Mouse (Mus musculus) erythroblast, embryonic 14.5 days (primary cell): ENCODE measurements at regions not wholly inside any gene's neighbourhood (a gene's known extent, or its start where the extent isn't known, plus 50 kb on each side); places are given as distances from the start of the nearest gene placed in this dataset.

Source experiments
- H3K27me3 ChIP-seq: 2 replicates; pipeline ENCODE4 v1.6.1; 2012; ENCODE audit warnings: inconsistent platforms; ENCODE audit not compliant: control insufficient read depth
- H3K36me3 ChIP-seq: 2 replicates; pipeline ENCODE4 v1.6.1; 2012; ENCODE audit warnings: mild to moderate bottlenecking, inconsistent platforms; ENCODE audit not compliant: control insufficient read depth
- H3K4me1 ChIP-seq: 2 replicates; pipeline ENCODE4 v1.6.1; 2012; ENCODE audit warnings: inconsistent platforms; ENCODE audit not compliant: control insufficient read depth
- H3K4me3 ChIP-seq: replicated peaks from 2 replicates; pipeline ENCODE3; 2012; ENCODE audit warnings: moderate library complexity, mild to moderate bottlenecking, inconsistent platforms
- H3K9me3 ChIP-seq: 2 replicates; pipeline ENCODE4 v1.6.1; 2012; ENCODE audit warnings: low read length, inconsistent platforms, mixed read lengths; ENCODE audit not compliant: control insufficient read depth
- GATA1 ChIP-seq: IDR thresholded peaks from 2 replicates; pipeline ENCODE4 v1.6.1; 2012; ENCODE audit warnings: low read length, inconsistent platforms, mixed read lengths
- TAL1 ChIP-seq: IDR thresholded peaks from 3 replicates; pipeline ENCODE4 v1.6.1; 2012; ENCODE audit warnings: low read length, inconsistent platforms, mixed read lengths

GRCm38 (mm10) chr14:76797518-76797917, 239.1 kb upstream of the Ccdc122 start:
- Histone ChIP-seq H3K4me1 (no peaks in the 10 kb centered on the region), H3K4me3 (no peak overlapping the region), H3K36me3 (no peaks in the 10 kb centered on the region), H3K9me3 (no peaks in the 10 kb centered on the region), H3K27me3 (no peaks in the 10 kb centered on the region)
- TF ChIP-seq TAL1 (no peak), GATA1 (no peak)

- Histone ChIP-seq H3K9me3 (no peaks in the 10 kb centered on the region), H3K36me3 (no peaks in the 10 kb centered on the region), H3K4me1 (no peaks in the 10 kb centered on the region), H3K27me3 (no peaks in the 10 kb centered on the region), H3K4me3 (no peak overlapping the region)
- TF ChIP-seq GATA1 (no peak), TAL1 (no peak)
Measured at GRCm38 (mm10) chr14:76791811-76792571, 235.3 kb upstream of the Serp2 start.

- no peak for TF ChIP-seq TAL1
- no peak for TF ChIP-seq GATA1
- H3K27me3 ChIP-seq = no peaks in the 10 kb centered on the region
- H3K4me3 ChIP-seq = no peak overlapping the region
- H3K36me3 ChIP-seq = no peaks in the 10 kb centered on the region
- H3K9me3 ChIP-seq = no peaks in the 10 kb centered on the region
- H3K4me1 ChIP-seq = no peaks in the 10 kb centered on the region
Measured at GRCm38 (mm10) chr14:76789376-76789775, 232.7 kb upstream of the Serp2 start.

GRCm38 (mm10) chr14:76787601-76788000, 230.9 kb upstream of the Serp2 start:
- no peak for TF ChIP-seq TAL1
- no peak for TF ChIP-seq GATA1
- Histone ChIP-seq H3K27me3 (no peaks in the 10 kb centered on the region), H3K36me3 (no peaks in the 10 kb centered on the region), H3K4me1 (no peaks in the 10 kb centered on the region), H3K9me3 (no peaks in the 10 kb centered on the region), H3K4me3 (no peak overlapping the region)

GRCm38 (mm10) chr14:76786214-76786613, 229.5 kb upstream of the Serp2 start:
- no peak overlapping the region for H3K4me3 ChIP-seq
- H3K9me3 ChIP-seq = no peaks in the 10 kb centered on the region
- H3K36me3 ChIP-seq = no peaks in the 10 kb centered on the region
- no peaks in the 10 kb centered on the region for H3K27me3 ChIP-seq
- no peak for TF ChIP-seq GATA1
- TF ChIP-seq TAL1 = no peak
- H3K4me1 ChIP-seq = no peaks in the 10 kb centered on the region

- Histone ChIP-seq H3K36me3 (no peaks in the 10 kb centered on the region), H3K27me3 (no peaks in the 10 kb centered on the region), H3K4me1 (no peaks in the 10 kb centered on the region), H3K4me3 (no peak overlapping the region), H3K9me3 (no peaks in the 10 kb centered on the region)
- TF ChIP-seq TAL1 (no peak), GATA1 (no peak)
Measured at GRCm38 (mm10) chr14:76781524-76781880, 224.8 kb upstream of the Serp2 start.

GRCm38 (mm10) chr14:76780572-76781523, 224.2 kb upstream of the Serp2 start:
- H3K4me3 ChIP-seq = no peak overlapping the region
- TF ChIP-seq GATA1 (no peak), TAL1 (no peak)
- no peaks in the 10 kb centered on the region for H3K4me1 ChIP-seq
- H3K9me3 ChIP-seq = no peaks in the 10 kb centered on the region
- H3K36me3 ChIP-seq = no peaks in the 10 kb centered on the region
- no peaks in the 10 kb centered on the region for H3K27me3 ChIP-seq

- TF ChIP-seq TAL1 (no peak), GATA1 (no peak)
- Histone ChIP-seq H3K4me3 (no peak overlapping the region), H3K27me3 (no peaks in the 10 kb centered on the region), H3K9me3 (no peaks in the 10 kb centered on the region), H3K4me1 (no peaks in the 10 kb centered on the region), H3K36me3 (no peaks in the 10 kb centered on the region)
Measured at GRCm38 (mm10) chr14:76778541-76779399, 222.1 kb upstream of the Serp2 start.

- Histone ChIP-seq H3K9me3 (no peaks in the 10 kb centered on the region), H3K27me3 (no peaks in the 10 kb centered on the region), H3K36me3 (no peaks in the 10 kb centered on the region), H3K4me3 (no peak overlapping the region), H3K4me1 (no peaks in the 10 kb centered on the region)
- TF ChIP-seq GATA1 = no peak
- TF ChIP-seq TAL1 = no peak
Measured at GRCm38 (mm10) chr14:76775387-76775924, 218.8 kb upstream of the Serp2 start.
